15 mouse cellular contexts compared by ENCODE assay signal in the genomic region with DNA sequence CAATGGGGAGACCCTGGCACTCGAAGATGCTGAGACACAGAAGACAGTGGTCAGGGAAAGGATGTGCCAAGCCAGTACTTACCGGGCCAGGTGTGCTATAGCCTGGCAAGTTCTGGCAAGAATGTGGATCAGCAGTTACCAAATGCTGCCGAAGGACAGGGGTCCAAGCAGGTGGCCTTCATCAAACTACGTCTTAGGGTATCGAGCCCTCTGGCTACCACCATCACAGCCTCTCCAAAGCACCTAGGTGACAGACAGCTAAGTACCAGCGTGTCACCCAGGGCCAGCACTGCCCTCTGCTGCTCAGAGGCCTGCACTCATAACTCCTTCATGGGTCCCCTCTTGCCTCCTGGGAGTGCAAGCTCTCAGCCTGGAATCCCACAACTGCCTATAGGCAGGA. TPM values are rescaled to one million over a fixed set of nuclear protein-coding genes. Genes with fewer than 3 reads are reported as not detected.
DNase-seq lines count a peak whose midpoint lies in the region; ATAC-seq and TF ChIP-seq lines count a peak whose summit lies in the region.
"Had no signal": no experiment of that assay in that cellular context is flagged by ENCODE, and none has a peak within 500 bp of the region (broad histone marks: within the 10 kb centered on the region; RNA-seq: fewer than 3 reads in every experiment).

No protein-coding gene starts in this region.

- peaks cover 36% of the 10 kb centered on the region for H3K4me1 ChIP-seq in cerebellum, adult 2 months (ENCODE audit: control insufficient read depth, insufficient read depth, low read length)
- peaks cover 8% of the 10 kb centered on the region; the same call in 1 of the 2 replicates for H3K4me1 ChIP-seq in lung, postnatal 0 days (ENCODE audit: insufficient read depth, low read depth, low read length)
- peaks cover 34% of the 10 kb centered on the region for H3K4me1 ChIP-seq in bone marrow macrophage, adult 2 months (ENCODE audit: control insufficient read depth, insufficient read depth, low read length)
- no peaks in the 10 kb centered on the region for H3K4me1 ChIP-seq in kidney, embryonic 14.5 days (ENCODE audit: control insufficient read depth, insufficient read depth, low read length)
- H3K4me1 ChIP-seq: embryonic facial prominence, embryonic 12.5 days had no signal

- TF ChIP-seq EP300 in lung, postnatal 0 days (IDR thresholded peaks at IDR 0.05), result no peak

- no peak overlapping the region for H3K4me2 ChIP-seq in lung, postnatal 0 days (replicated peaks; ENCODE audit: low read depth, low read length)
- H3K4me2 ChIP-seq in kidney, embryonic 14.5 days (replicated peaks; ENCODE audit: low read depth, low read length), result no peak overlapping the region
- H3K4me2 ChIP-seq: embryonic facial prominence, embryonic 12.5 days; kidney, embryonic 15.5 days had no signal

- no peak for ATAC-seq in cerebellum, adult (ENCODE audit: insufficient number of reproducible peaks, low FRiP score, low TSS enrichment)
- no peak for ATAC-seq in lung, postnatal 0 days
- ATAC-seq in kidney, embryonic 14.5 days (ENCODE audit: low FRiP score, low TSS enrichment), result no peak
- ATAC-seq: forebrain, embryonic 14.5 days had no signal

- WGBS in cerebellum, adult 2 months, result 62% methylated on average over 6 of the region's 6 CpGs
- 91% methylated on average over 6 of the region's 6 CpGs for WGBS in lung, postnatal 0 days
- WGBS in kidney, embryonic 14.5 days, result 90% methylated on average over 6 of the region's 6 CpGs

- peak overlapping the region; percentile 6; the same call in 1 of the 2 replicates for H3K27ac ChIP-seq in cerebellum, adult 2 months (ENCODE audit: insufficient read depth, low read length)
- H3K27ac ChIP-seq in lung, postnatal 0 days (ENCODE audit: low read length), result no peak overlapping the region
- peak overlapping the region; percentile 95; the same call in 1 of the 2 replicates for H3K27ac ChIP-seq in bone marrow macrophage, adult 2 months (ENCODE audit: insufficient read depth, low read depth, low read length)
- no peak overlapping the region for H3K27ac ChIP-seq in kidney, embryonic 14.5 days (ENCODE audit: low read depth, low read length)
- H3K27ac ChIP-seq: embryonic facial prominence, embryonic 12.5 days; kidney, embryonic 15.5 days had no signal

- H3K27me3 ChIP-seq in cerebellum, adult 2 months (ENCODE audit: control insufficient read depth, insufficient read depth, low read length), result no peaks in the 10 kb centered on the region
- no peaks in the 10 kb centered on the region for H3K27me3 ChIP-seq in lung, postnatal 0 days (replicated peaks; ENCODE audit: insufficient read depth, low read length)
- no peaks in the 10 kb centered on the region for H3K27me3 ChIP-seq in kidney, embryonic 14.5 days (ENCODE audit: control insufficient read depth, insufficient read depth, low read length)
- H3K27me3 ChIP-seq: embryonic facial prominence, embryonic 12.5 days; kidney, embryonic 15.5 days had no signal

- no peak overlapping the region for H3K9ac ChIP-seq in lung, postnatal 0 days (replicated peaks; ENCODE audit: low read depth)
- no peak overlapping the region for H3K9ac ChIP-seq in kidney, embryonic 14.5 days (ENCODE audit: low read depth, low read length)
- H3K9ac ChIP-seq: embryonic facial prominence, embryonic 12.5 days; kidney, embryonic 15.5 days had no signal

- no peak overlapping the region for H3K4me3 ChIP-seq in cerebellum, adult 2 months (replicated peaks; ENCODE audit: insufficient read depth, low read depth, low read length)
- H3K4me3 ChIP-seq in lung, postnatal 0 days (ENCODE audit: low read depth, low read length), result no peak overlapping the region
- no peak overlapping the region for H3K4me3 ChIP-seq in bone marrow macrophage, adult 2 months (ENCODE audit: insufficient read depth, low read length)
- no peak overlapping the region for H3K4me3 ChIP-seq in kidney, embryonic 14.5 days (ENCODE audit: low read length)
- H3K4me3 ChIP-seq: embryonic facial prominence, embryonic 12.5 days; kidney, embryonic 15.5 days; myocyte had no signal

- TF ChIP-seq CTCF in cerebellum, adult 2 months (IDR thresholded peaks at IDR 0.05; ENCODE audit: borderline replicate concordance, insufficient read depth, low read depth, low read length), result peak; percentile 25; the same call in 1 of the 2 replicates
- peak; percentile 39; the same call in 1 of the 2 replicates for TF ChIP-seq CTCF in lung, postnatal 0 days (IDR thresholded peaks at IDR 0.05)
- no peak for TF ChIP-seq CTCF in bone marrow macrophage, adult 2 months (IDR thresholded peaks at IDR 0.05; ENCODE audit: low read depth, low read length)

- DNase-seq in cerebellum, adult 2 months, result no peak
- no peak for DNase-seq in lung, postnatal 0 days (ENCODE audit: low spot score)
- no peak for DNase-seq in lung, postnatal 25 days (ENCODE audit: low spot score)
- peak; percentile 18 to 61 for DNase-seq in spleen, postnatal 10 days (ENCODE audit: low spot score in 2 of 2)
- no peak for DNase-seq in c-Kit-positive CD71-positive TER-119-positive erythroid progenitor cells, embryonic 14.5 days (ENCODE audit: low spot score)
- DNase-seq: gastrocnemius, postnatal 14 days; heart, postnatal 4 days had no signal

- H3K36me3 ChIP-seq in lung, postnatal 0 days (ENCODE audit: insufficient read depth, low read length), result no peaks in the 10 kb centered on the region; the same call in 1 of the 2 replicates
- 0 out of 2 replicates have a peak, but pooled peaks cover 2% of the 10 kb centered on the region for H3K36me3 ChIP-seq in kidney, embryonic 14.5 days (ENCODE audit: control insufficient read depth, insufficient read depth, low read length)

- no peaks in the 10 kb centered on the region for H3K9me3 ChIP-seq in lung, postnatal 0 days (ENCODE audit: low read length)
- no peaks in the 10 kb centered on the region for H3K9me3 ChIP-seq in kidney, embryonic 14.5 days (ENCODE audit: control insufficient read depth, low read length)
- H3K9me3 ChIP-seq: embryonic facial prominence, embryonic 12.5 days; kidney, embryonic 15.5 days had no signal

- no peak for TF ChIP-seq POLR2A in cerebellum, adult 2 months (IDR thresholded peaks at IDR 0.05; ENCODE audit: borderline replicate concordance, insufficient read depth, low read length)
- TF ChIP-seq POLR2A in bone marrow macrophage, adult 2 months (IDR thresholded peaks at IDR 0.05; ENCODE audit: borderline replicate concordance, low read depth, low read length), result no peak

RNA-seq across cellular contexts. Expression of a gene that starts 33.6 kb away (rescaled TPM):
- polyA plus RNA-seq in cerebellum, adult 2 months (2012; rRNA removed), result 0.18 TPM in 1 of 2 replicates, not detected in the other
- not detected in 2 replicates for polyA plus RNA-seq in lung, postnatal 0 days (2015; fragmentation: Nextera tagmentation; extraction: Ambion mirVana)
- polyA plus RNA-seq in bone marrow macrophage, adult 2 months (2012; ENCODE audit: insufficient read depth, insufficient read length, missing spikeins), result not detected in 2 replicates
- polyA plus RNA-seq in kidney, embryonic 14.5 days (2014; fragmentation: Nextera tagmentation; extraction: Ambion mirVana), result not detected in 2 replicates
- polyA plus RNA-seq: embryonic facial prominence, embryonic 12.5 days; forebrain, embryonic 14.5 days; kidney, embryonic 15.5 days; lung, embryonic 16.5 days; myocyte had no signal

Comparison
In these comparisons a context has a peak if more than half of its experiments do, and no peak if none do; other contexts are left out.
1. DNase-seq: peak in spleen, postnatal 10 days (2 of 2); none in cerebellum, adult 2 months (0 of 2), lung, postnatal 0 days (single experiment), lung, postnatal 25 days (single experiment) and c-Kit-positive CD71-positive TER-119-positive erythroid progenitor cells, embryonic 14.5 days (single experiment).
2. H3K27ac ChIP-seq: peak in cerebellum, adult 2 months (single experiment) and bone marrow macrophage, adult 2 months (single experiment); none in lung, postnatal 0 days (single experiment) and kidney, embryonic 14.5 days (single experiment).